Mouse (Mus musculus) spleen, adult 12 weeks (tissue): ENCODE data around the gene Cldnd1.

ENCODE experiments used
- DNase-seq: peaks from one replicate; pipeline ENCODE4 v3.0.0; 2022; ENCODE audit warnings: low spot score

Gene Cldnd1

GRCm38 (mm10) chr16:58727477-58728131 is at the start of gene Cldnd1:
Cldnd1 (plus strand) TSS chr16:58727910.
- DNase-seq: peak; percentile 84

GRCm38 (mm10) chr16:58678660-58679059 is 49.0 kb upstream of the Cldnd1 start:
- DNase-seq: no peak

- DNase-seq: no peak
Measured at GRCm38 (mm10) chr16:58682046-58682445, 45.7 kb upstream of the Cldnd1 start.

DNA sequence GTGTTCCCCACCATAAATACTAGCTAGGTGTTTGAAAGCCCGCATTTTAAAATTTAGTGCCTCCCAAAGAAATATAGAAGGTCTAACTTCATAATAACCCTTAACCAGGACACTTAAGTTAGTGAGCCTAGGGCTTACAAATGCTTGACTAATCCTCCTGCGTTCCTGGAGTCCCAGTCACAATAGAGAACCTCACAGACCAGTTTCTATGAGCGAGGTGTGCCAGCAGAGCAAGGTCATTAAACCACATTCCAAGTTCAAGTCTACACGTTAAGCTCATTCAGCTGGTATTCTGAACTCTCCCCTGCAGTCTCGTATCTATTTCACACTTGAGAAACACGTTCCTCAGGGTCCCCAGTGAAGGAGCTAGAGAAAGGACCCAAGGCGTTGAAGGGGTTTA is 44.8 kb upstream of the Cldnd1 start:
- no peak for DNase-seq

- no peak for DNase-seq
Measured at GRCm38 (mm10) chr16:58683911-58684310, 43.8 kb upstream of the Cldnd1 start.

DNA sequence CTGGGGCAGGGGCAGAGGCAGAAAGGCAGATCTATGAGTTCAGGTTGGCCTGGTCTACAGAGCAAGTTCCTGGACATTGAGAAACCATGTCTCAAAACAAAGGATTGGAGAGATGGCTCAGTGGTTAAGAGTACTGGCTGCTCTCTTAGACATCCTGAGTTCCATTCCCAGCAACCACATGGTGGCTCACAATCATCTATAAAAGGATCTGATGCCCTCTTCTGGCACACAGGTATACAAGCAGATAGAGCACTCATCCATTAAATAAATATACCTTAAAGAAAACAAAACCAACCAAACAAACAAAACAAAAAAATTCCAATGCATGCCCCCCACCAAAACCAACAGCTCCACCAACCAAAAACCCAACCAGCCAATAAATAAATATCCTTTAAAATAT is 43.2 kb upstream of the Cldnd1 start:
- no peak for DNase-seq

DNA sequence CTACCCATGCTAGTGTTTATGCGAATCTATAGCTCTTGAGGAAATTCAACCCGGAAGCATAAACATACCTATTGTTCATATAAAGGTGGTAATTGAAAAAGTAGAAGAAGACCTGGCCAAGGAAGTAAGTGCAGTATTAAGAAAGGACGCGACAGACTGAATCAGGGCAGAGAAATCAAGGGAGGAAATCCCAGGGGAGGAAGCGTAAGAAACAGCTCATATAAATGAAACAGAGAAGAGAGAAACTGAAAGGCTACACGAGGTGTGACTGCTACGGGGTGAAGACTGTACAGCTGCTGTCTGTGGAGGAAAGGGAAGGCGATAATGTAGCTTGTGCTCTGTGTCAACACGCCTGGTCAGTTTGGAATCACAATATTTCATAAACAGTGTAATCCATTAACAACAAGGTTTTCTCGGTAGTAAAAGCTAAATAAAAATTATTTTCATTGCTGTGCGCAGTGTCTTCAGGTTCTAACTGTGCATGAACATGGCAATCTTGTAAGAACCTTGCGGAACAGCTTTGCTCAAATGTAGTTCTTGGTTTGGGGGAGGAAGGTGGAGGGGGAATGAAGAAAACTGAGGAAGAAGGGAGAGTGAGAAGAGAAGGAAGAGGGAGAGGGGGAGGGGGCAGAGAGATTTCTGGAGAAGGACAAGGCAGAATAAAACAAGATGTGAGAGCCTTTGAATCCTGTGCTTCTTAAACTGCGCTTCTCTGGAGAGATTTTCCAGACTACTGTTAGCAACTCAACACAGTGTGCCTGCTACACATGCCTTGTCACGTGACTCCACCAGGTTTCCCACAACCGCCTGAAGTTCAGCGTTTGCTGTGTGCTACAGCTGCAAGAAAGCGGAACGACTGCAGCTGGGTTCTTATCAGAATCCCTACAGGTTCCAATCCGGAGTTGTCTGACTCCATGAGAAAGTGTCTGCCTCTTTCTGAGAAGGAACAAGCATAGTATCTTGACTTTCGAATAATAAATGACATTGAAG is 41.9 kb upstream of the Cldnd1 start:
- no peak for DNase-seq

DNA sequence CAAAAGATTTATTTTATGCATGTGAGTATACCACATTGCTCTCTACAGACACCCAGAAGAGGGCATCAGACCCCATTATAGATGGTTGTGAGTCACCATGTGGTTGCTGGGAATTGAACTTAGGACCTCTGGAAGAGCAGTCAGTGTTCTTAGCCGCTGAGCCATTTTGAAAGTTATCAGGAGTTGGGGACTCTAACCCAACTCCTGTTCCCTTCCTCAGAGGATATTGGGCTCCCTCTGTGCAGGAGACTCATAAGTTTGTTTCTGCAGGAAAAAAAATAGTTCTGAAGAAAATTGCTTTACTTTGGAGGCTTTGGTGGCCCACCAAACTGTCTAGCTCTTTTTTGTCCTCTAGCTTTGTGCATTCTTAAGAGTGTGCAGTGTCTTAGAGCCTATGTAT is 39.2 kb upstream of the Cldnd1 start:
- no peak for DNase-seq

- DNase-seq: no peak
Measured at GRCm38 (mm10) chr16:58689555-58690169, 38.0 kb upstream of the Cldnd1 start.

DNA sequence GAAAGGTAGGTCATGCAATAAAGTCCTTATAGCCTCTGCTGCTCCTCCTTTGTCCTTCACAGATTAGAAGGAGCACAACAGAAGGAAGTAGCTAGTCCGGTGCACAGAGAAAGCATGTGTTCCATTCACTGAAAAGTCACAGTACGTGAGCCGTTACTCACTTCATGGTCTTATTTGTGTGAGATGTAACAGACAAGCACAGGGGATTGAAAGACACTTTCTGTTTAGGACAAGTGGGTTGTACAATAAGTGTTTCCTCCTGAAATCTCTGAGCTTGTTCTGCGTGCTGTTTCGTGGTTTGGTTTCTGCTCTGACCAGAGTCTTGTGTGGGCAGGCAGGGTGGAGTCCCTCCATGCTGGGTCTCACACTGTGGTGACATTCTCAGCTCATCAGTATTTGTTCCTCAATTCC is 37.4 kb upstream of the Cldnd1 start:
- DNase-seq: no peak

DNA sequence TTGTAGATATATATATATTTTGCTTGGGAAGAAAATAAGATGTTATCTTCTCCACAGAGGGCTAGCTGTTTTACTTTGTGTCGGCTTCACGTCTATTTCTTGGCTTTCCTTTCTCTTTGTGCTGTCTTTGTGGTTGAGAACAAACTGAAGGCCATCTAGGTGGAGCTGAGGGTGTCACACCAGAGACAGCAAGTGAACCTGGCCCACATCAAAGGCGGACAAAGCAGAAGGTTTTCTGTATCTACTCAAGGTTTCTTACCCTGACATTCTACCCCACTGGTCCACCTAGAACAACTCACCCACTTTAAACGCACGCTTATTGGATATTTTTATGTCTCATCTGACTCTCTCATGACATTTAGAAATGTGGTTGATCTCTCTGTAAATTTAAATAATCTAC is 33.6 kb upstream of the Cldnd1 start:
- no peak for DNase-seq

- no peak for DNase-seq
Measured at GRCm38 (mm10) chr16:58696796-58697195, 30.9 kb upstream of the Cldnd1 start.

- no peak for DNase-seq
Measured at GRCm38 (mm10) chr16:58697261-58697660, 30.4 kb upstream of the Cldnd1 start.

DNA sequence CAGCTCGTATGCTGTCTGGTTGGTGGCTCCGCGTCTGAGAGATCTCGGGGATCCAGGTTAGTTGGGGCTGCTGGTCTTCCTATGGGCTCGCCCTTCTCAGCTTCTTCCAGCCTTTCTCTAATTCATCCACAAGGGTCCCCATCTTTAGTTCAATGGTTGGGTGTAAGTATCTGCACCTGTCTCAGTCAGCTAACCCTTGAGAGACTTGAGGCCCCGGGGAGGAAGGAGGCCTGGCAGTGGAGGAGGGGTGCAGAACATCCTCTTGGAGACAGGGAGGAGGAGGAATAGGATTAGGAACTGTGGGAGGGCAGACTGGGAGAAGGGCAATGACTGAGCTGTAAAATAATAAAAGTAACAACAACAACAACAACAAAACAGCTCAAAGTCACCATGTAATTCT is 27.5 kb upstream of the Cldnd1 start:
- DNase-seq: no peak

- no peak for DNase-seq
Measured at GRCm38 (mm10) chr16:58700816-58701424, 26.8 kb upstream of the Cldnd1 start.

- no peak for DNase-seq
Measured at GRCm38 (mm10) chr16:58701779-58702178, 25.9 kb upstream of the Cldnd1 start.

- DNase-seq: no peak
Measured at GRCm38 (mm10) chr16:58702329-58702932, 25.3 kb upstream of the Cldnd1 start.

- no peak for DNase-seq
Measured at GRCm38 (mm10) chr16:58703382-58704124, 24.2 kb upstream of the Cldnd1 start.

DNA sequence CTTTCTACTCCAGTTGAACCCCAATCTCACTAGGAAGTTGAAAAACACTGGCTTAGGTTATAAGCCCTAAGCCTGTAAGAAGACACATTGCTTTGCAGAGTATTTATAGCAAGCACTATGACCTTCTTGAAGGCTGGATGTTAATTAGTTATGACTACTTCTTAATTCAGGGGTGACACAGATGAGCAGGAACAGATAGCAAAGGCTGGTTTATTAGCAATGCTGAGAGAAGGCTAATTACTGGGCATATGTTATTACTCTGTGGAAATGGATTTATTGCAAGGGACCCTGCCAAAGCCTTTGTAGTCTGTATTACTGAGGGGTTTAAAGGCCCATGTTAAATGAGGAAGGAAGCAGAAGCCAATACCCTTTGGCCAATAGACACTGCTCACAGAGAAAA is 22.7 kb upstream of the Cldnd1 start:
- DNase-seq: no peak

GRCm38 (mm10) chr16:58707276-58707905 is 20.3 kb upstream of the Cldnd1 start:
- DNase-seq: no peak
